Mouse (Mus musculus): Measurements from ENCODE around the gene Dok5. TPM values are rescaled to one million over a fixed set of nuclear protein-coding genes. Genes with fewer than 3 reads are reported as not detected.

The Dok5 gene
- total RNA-seq, 2 experiments from 2014 or later = 0.23 to 0.48 TPM

DNA sequence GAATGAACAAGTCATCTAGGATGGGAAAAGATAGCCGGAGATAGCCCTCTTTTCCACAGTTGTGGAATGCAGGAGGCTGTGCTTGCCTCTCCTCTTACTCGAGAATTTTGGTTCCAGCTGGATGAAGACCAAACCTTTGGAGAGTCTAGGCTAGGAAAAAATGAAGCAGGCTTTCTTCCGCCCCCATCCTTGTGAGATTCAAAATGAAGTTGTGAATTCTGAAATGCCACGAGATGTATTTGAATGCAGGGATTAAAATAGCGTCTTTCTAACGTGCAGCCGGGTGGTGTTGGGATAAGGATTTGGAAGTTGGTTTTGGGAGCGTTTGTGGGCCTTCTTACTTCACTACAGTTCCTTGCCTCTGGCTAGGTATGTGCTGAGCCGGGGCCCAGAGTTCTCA, 6.8 kb downstream of the Dok5 start:
- no peak for DNase-seq (ENCODE audit: low spot score in 2 of 2)

DNA sequence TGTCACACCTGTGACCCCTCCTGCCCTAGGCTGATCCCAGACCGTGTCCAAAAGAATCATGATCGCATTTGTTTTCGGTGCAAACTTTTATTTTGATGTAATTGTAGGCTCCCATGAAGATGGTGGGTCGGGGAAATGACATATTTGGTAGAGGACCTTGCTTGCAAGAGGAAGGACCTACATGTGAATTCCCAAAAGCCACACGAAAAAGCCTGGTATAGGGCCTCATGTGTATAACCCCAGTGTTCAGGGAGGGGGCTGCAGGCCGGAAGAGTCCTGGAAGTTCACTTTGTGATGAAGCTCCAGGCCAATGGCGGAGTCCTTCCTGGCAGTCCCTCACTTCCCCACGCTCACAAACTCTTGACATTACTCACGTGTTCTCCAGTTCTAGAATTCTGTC, 7.3 kb downstream of the Dok5 start:
- DNase-seq (ENCODE audit: low spot score in 2 of 2) = no peak

DNA sequence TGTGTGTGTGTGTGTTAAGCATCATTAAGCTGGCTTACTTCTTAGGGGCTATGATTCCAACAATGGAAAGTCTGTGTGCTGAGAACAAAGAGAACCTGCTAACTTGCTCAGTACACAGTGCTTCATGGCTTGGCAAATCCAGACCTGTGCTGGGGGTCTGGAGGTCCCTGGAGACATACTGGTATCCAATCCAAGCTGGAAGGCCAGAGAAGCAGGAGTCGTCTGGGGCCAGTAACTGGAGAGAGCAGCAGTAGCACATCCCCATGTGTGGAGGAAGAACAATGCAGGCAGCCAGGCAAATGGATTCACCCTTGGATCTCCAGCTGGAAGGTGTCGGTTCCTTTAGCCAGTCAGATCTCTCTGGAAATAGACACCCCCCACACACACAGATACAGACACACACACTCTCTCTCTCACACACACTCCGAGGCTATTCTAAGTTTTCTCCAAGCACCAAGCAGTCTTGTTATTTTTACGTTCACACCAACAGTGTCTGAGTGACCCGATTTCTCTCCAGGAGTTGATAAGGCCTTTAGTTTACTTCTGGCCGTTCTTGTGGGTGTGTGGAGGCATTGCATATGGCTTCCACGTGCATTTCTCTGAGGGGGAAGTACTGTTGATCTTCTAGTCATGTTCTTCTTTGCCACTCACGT, 8.2 kb downstream of the Dok5 start:
- no peak for DNase-seq (ENCODE audit: low spot score in 2 of 2)

DNA sequence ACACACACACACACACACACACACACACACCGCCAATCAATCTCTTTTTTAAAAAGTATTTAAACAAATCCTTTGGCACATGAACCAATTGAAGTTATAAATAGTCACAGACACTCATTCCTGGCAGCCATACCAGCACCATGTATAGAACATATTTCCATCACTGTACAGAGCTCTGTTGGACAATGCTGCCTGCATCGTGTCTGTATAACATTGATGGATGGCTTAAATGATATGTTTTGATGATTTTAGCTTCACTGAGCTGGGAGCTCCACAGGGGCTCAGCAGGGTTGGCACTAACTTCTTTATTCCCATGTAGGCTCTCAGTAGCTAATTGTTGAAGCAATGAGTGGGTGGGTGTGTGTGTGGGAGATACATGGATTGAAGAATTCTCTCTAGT, 11.9 kb downstream of the Dok5 start:
- no peak for DNase-seq (ENCODE audit: low spot score in 2 of 2)

DNA sequence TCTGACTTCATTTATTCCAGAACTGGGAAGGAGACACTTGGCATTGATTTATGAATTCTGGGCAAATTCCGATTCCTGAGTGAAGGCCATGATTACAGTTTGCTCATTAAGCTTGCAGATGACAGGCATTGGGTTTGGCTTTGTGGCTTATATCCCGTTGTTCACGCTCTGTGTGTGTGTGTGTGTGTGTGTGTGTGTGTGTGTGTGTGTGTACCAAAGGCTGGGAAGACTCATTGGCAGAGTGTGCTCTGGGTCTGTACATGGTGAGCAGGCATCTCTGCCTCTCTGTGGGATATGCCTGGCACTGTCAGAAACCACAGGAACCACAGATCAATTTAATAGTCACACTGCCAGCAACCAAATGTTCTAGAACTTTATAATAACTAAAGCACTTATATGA, 17.3 kb downstream of the Dok5 start:
- no peak for DNase-seq (ENCODE audit: low spot score in 2 of 2)

DNA sequence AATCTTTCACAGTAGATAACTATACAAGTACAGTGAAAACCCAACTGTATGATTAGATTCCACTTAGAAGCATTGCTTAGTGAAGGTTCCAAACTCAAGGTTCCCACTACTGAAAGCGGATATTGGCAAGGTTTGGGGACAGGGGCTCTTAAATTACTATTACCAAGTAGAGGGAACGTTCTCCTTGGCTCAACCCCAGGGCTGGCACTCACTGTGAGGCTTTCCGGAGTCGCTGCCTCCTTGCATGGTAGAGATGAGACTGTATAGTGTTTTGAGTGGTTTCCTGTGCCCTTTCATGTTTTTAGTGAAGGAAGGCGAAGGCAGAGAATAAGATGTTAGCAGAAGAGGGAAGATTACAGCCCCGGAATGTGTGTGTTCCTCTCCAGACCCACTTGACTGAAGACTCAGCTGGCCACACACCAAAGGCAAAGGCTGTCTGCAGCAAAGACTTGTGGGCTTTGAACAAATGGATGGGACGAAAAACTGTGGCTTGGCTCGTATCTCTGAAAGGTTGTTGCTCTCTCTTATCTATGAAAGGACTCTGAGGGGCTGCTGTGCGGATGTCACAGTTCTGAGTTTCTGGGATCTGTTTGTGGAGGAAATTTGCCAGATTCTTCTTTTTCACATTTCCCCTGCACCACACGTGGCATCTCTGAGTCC, 20.7 kb downstream of the Dok5 start:
- DNase-seq (ENCODE audit: low spot score in 2 of 2) = no peak

DNA sequence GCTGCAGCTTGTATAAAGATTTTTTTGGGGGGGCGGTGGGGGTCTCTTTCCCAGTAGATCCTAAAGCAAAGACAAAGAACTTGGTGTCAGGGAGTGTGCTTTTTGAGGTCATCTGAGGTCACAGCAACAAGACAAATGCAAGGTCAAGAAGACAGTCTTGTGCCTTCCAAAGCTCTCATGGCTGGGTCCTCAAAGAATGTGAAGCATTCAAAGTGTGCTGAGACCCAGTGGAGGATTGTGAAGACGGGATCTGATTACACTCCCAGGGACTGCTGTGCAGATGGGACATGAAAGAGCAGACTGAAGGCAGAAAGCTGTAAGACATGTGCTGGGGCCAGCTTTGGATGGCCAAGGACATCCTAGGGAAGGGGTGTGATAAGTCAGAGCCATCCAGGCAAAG, 24.2 kb downstream of the Dok5 start:
- DNase-seq (ENCODE audit: low spot score in 2 of 2) = no peak

DNA sequence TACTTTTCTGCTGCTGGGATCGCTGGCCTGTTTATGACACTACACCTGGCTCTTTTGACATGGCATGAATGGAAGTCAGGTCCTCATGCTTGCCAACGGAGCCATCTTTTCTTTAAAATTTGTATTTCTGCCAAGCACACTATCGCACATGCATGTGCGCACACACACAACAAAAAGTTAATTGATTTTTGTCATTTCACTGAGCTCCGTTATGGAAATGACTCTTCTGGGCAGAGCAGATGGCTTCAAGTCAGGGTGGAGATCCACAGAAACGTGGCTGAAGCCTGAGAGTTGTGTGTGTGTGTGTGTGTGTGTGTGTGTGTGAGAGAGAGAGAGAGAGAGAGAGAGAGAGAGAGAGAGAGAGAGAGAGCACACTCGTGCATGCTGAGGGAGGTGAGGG, 25.1 kb downstream of the Dok5 start:
- DNase-seq (ENCODE audit: low spot score in 2 of 2) = no peak

DNA sequence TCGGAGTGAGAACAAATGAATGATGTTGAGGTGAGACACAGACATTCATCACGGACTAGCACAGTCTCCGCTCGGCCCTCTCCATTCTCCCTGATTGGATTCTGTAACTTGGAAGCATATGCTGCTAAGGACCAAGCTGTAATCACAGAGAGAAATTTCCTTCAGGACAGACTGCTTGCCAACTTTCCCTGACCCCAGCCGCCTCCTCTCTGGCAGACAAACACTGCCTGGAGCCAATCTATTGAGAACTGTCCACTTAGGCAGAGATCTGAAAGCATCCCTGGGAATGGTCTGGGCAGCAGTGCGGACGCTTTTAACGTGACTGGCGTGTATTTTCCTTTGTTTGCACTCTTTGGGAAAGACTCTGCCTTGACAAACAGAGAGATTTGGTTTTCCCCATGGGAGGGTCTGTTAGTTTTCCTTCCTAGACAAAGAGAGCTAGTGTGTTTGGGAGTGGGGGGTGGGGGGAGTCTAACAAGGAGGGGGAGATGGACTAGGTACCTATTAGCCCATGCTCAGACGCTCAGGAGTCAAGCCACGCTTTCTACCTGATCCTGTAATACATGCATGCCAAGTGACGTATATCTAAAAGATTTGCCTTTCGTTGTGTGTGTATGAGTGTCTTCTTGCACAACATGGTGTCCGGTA, 25.7 kb downstream of the Dok5 start:
- DNase-seq (ENCODE audit: low spot score in 2 of 2) = no peak

DNA sequence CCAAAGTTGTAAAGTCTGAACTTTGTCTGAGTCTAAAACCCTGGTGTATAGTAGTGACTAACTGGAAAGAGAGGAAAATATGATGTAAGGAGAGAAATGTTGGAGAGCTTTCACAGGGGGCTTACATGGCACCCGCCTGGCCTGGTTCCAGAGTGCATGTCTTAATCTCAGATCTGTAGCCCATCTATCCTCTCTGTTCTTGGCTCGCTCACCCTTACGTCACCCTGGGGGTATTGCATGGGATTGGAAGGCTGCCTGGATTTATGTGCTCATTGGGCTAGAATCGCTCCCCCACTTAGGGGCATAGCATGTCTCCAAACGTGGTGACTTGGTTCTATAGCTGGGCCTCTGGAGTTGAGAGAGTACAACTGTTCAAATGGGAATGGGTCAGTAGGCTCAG, 26.6 kb downstream of the Dok5 start:
- DNase-seq (ENCODE audit: low spot score in 2 of 2) = peak in 1 of 2 experiments; percentile 23

DNA sequence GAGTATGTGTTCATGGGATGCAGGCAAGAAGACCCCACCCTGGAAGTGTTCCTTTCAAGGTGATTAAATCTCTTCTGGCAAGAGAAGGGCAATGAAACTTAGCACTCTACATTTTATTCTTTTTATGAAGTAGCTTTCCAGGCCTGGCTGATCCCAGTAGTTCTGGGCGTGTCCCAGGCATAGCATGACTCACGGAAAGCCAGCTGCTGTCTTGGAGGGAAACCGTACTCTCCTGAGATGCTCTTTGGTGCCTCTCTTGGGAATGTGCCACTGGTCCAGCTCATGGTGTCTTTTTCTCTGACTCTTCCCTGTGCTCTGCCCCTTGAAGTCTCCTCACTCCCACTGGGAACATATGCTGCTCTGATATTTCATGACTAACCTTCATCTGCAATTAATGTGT, 33.1 kb downstream of the Dok5 start:
- DNase-seq (ENCODE audit: low spot score in 2 of 2) = no peak

DNA sequence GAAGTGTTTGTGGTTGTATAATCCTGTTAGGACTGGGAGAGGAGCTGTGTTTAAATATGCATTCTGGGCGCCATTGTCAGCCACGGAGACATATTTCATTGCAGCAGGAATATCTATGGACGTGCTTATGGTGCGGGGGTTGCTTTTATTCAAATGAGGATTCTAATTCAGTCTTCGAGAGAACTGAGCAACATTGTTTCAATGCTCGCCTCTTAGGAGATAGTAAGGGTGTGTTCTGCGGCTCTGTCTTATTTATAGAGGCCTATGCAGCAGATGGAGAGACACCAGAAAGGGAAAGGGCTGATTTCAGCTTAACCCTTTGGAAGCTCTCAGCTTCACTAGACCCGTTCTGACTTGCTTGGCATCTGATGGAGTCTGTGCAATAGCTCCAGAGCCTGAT, 35.6 kb downstream of the Dok5 start:
- DNase-seq (ENCODE audit: low spot score in 2 of 2) = no peak

DNA sequence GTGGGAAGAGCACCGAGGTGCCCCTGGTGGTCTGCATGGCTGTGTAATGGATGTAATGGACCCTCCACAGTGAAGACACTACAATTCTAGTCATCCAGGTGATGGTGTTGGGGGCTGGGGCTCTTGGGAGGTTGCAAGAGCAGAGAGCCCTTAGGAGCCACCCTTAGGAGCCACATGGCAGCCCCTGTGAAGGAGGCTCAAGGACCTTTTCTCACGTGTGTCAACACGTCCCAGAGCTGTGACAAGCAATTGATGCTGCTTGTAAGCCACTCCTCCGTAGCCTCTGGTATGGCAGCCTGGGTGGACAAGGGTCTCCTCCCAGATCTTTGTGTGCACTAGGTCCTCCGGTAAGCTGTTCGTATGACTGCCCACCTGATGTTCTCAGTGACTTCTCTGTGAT, 37.1 kb downstream of the Dok5 start:
- DNase-seq (ENCODE audit: low spot score in 2 of 2) = no peak

DNA sequence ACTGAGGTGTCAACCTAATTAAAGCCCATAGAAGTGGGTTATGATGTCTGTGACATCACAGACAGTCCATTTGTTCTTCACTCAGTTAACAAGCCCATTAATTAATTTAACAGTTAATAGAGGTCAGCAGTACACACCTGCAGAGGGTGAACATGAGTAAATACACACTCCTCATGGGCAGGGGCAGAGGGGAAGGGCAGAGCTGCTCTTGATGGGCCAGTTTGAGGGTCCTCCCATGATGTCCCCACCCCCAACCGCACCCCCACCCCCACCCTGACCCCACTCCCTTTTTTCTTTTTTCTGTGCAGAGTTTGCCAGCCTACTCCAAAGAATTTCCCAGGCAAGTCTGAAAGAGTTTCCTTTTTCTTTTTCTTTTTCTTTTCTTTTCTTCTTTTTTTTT, 39.9 kb downstream of the Dok5 start:
- DNase-seq (ENCODE audit: low spot score in 2 of 2) = no peak

DNA sequence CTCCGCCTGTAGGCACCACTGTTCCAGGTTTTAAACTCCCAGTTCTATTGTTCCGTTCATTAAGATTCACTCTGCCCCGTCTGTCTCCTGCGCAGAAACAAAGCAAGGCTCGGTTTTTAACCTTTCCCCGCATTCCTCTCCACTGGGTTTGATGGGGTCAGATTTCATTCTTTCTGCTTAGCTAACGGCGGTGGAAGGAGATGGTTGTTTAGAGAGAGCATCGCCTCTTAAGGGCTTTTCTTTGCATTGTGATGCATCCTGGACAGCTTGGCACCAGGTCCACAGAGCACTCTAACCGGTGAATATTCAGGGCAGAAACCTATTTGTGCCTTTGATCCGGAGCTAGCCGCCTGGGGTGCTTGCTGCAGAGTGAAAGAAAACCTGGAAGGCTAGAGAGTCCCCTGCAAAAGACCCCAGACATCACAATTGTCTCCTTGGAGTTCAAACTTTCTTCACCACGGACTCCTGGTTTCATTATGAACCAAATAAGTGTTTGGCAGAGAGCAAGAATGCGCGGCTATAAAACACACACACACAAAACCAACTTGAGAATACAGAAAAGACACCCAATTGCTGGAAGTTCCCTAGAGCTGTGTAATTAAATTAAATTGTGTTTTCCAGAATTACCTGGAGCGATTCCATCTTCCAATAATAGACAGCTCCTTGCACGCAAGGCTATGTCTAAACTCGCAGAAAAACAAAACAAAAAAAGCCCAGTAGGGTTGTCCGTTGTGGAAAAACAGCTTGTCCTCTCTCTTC, 40.7 kb downstream of the Dok5 start:
- DNase-seq (ENCODE audit: low spot score in 2 of 2) = no peak

DNA sequence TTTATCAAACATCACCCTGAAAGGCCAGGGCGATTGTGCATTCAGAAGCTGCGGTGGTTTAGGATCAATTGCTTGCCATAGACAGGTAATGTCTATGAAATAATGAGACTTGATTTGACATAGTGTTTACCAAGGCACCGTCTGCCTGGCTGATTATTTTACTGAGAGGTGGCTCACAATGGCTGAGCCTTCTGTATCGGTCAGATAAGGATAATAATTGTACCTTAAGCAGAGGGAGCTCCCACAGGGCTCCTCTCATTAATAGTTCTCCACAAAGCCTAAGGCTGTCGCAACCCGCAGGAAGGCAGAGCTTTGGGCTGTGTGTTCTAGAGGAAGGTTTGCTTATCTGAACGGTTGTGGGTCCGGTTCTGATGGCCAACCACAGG, 41.3 kb downstream of the Dok5 start:
- no peak for DNase-seq (ENCODE audit: low spot score in 2 of 2)

DNA sequence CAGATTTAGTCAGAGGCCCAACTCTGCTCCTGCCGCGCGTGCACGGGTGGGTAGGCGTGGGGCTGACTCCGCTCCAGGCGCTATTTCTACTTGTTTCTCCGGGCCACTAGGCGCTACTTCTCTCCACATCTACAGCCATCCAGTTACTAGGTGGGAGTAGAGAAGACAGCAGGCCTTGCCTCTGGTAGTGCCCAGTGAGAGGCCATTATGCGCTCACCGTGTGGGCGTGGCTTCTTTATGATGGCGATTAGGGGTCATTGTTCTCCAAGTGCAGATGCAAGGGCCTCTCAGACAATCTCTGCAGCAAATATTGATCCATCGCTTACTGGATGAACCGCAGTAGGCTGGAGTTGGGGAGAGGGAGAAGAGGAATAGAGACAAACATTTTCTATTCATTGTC, 44.0 kb downstream of the Dok5 start:
- DNase-seq (ENCODE audit: low spot score in 2 of 2) = no peak

DNA sequence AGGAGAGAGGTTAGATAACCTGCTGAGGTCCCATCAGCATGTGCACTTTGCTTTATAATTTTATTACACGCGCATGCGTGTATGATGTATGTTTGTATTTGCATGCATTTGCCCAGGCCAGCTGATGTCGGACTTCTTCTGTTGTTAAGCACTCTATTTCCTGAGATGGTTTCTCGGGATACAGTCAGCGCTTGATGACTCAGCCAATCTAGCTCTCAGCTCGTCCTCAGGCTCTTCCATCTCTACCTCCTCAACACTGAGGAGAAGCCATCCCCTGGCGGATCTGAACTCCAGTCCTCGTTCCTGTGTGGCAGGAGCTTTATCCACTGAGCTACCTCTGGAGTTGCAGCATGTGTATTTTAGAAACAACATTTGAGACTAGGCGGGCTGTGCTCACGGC, 44.5 kb downstream of the Dok5 start:
- DNase-seq (ENCODE audit: low spot score in 2 of 2) = no peak

DNA sequence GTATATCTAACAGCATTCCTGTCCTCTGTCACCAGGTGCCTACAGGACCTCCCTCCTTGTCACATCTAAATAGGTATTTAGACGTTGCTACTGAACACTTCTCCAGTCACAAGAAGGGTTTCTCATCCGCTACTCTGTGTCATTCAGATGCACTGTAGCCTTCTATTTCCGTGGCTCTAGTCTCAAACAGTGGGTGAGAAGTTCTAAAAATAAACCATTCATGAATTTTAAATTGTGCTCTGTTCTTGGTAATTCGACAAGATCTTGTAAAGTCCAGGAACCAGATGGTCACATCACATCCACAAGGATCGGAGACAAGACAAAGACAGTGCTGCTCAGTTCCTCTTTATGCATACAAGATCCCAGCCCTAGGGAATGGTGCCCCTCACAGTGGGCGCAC, 46.0 kb downstream of the Dok5 start:
- no peak for DNase-seq (ENCODE audit: low spot score in 2 of 2)

DNA sequence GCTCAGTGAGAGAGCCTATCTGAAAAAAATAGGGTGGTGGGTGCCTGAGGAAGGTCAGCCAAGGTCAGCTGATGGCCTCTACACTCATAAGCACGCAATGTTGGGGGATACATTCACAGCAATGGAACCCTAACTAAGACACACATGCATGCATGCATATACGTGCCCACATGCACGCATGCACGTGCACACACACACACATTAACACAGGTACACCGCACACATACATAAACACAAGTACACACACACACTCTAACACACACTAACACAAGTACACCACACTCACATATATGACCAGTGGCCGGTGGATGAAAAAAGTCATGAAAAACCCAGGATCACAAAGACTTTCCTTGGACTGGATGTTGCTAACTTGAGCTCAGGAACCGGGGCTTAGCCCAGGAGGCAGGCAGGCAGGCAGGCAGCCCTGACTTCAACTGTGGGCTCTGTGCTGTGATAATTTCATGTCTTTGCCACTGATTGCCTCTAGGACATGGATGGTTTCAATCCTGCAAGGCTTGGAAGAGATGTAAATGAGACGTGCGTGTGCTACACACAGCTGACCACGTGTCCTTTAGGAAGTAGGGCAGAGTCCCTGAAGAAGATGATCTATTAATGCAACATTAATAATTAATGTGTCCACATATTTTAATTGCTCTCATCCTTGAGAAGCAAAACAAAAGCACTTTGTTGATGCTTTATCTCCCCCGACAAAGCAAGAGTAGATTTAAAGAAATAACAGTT, 48.6 kb downstream of the Dok5 start:
- DNase-seq (ENCODE audit: low spot score in 2 of 2) = no peak

DNA sequence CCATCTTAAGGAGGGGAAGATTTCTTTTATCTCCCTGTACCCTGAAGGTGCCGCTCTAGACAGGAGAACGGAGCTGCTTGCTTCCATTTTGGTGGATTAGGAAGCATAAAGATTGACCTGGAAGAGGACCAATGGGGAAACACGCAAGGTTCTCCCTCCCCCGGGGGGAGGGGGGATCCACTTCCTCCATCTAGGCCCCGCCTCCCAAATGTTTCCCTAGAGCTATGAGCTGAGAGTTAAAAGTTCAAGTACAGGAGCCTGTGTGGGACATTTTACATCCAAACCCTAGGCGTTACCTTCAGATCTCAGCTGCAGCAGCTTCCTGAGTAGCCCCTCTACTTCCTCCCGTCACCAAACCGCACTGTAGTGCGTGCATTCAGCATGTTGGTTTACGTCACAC, 56.5 kb downstream of the Dok5 start:
- no peak for DNase-seq (ENCODE audit: low spot score in 2 of 2)
